Mouse (Mus musculus): ENCODE measurements around the gene Pxn. TPM values are rescaled to one million over a fixed set of nuclear protein-coding genes. Genes with fewer than 3 reads are reported as not detected.
A peak's percentile ranks its signal among the peaks of the same experiment; 100 is the strongest.
"Not testable (repeated sequence)": the region's sequence is repeated elsewhere in the genome, so short reads cannot be mapped to it uniquely, and the experiment has no call there.

Gene Pxn
- polyA plus RNA-seq, 1 experiment from 2014 or later, result 40.3 TPM

- H3K36me3 ChIP-seq, result peaks cover 25% of the 10 kb centered on the region; the same call in 1 of the 2 replicates
- peaks cover 57% of the 10 kb centered on the region for H3K4me1 ChIP-seq (replicated peaks)
- no peak overlapping the region for H3K27ac ChIP-seq
Observed at GRCm38 (mm10) chr5:115513246-115513645, 6.8 kb downstream of the Pxn start.

GRCm38 (mm10) chr5:115513721-115514120 lies 7.2 kb downstream of the Pxn start:
- peaks cover 52% of the 10 kb centered on the region for H3K4me1 ChIP-seq (replicated peaks)
- H3K9ac ChIP-seq (replicated peaks), result no peak overlapping the region
- H3K27ac ChIP-seq, result peak overlapping the region; percentile 97
- H3K36me3 ChIP-seq, result peaks cover 25% of the 10 kb centered on the region; the same call in 1 of the 2 replicates
- no peaks in the 10 kb centered on the region for H3K9me3 ChIP-seq
- H3K27me3 ChIP-seq, result no peaks in the 10 kb centered on the region
- H3K4me3 ChIP-seq (replicated peaks), result no peak overlapping the region
- no peak overlapping the region for H3K4me2 ChIP-seq
- WGBS, result 93% methylated on average over 16 of the region's 16 CpGs
- no peak for ATAC-seq (ENCODE audit: insufficient number of reproducible peaks, insufficient read depth, low FRiP score, low TSS enrichment, low read depth)

More at GRCm38 (mm10) chr5:115513246-115513645, 6.8 kb downstream of the Pxn start:
- no peaks in the 10 kb centered on the region for H3K27me3 ChIP-seq
- H3K9ac ChIP-seq (replicated peaks), result no peak overlapping the region
- H3K4me3 ChIP-seq (replicated peaks), result no peak overlapping the region
- WGBS, result 96% methylated on average over 14 of the region's 14 CpGs
- no peak overlapping the region for H3K4me2 ChIP-seq
- no peaks in the 10 kb centered on the region for H3K9me3 ChIP-seq
- ATAC-seq (ENCODE audit: insufficient number of reproducible peaks, insufficient read depth, low FRiP score, low TSS enrichment, low read depth), result no peak

- no peaks in the 10 kb centered on the region for H3K9me3 ChIP-seq
- H3K4me2 ChIP-seq, result peak overlapping the region; percentile 39
- H3K4me3 ChIP-seq (replicated peaks), result no peak overlapping the region
- H3K9ac ChIP-seq (replicated peaks), result peak overlapping the region; percentile 42; the same call in 1 of the 2 replicates
- H3K27ac ChIP-seq, result peak overlapping the region; percentile 97
- no peaks in the 10 kb centered on the region for H3K27me3 ChIP-seq
- peaks cover 46% of the 10 kb centered on the region for H3K4me1 ChIP-seq (replicated peaks)
- H3K36me3 ChIP-seq, result peaks cover 28% of the 10 kb centered on the region; the same call in 1 of the 2 replicates
- 0 out of 2 replicates have a peak, but pooled peaks have one; percentile 2 for ATAC-seq (ENCODE audit: insufficient number of reproducible peaks, insufficient read depth, low FRiP score, low TSS enrichment, low read depth)
- WGBS, result 64% methylated on average over 6 of the region's 6 CpGs
Observed at GRCm38 (mm10) chr5:115514346-115514745, 7.9 kb downstream of the Pxn start.

- WGBS, result 30% methylated on average over 20 of the region's 20 CpGs
- peak; percentile 82 for ATAC-seq (ENCODE audit: insufficient number of reproducible peaks, insufficient read depth, low FRiP score, low TSS enrichment, low read depth)
- H3K36me3 ChIP-seq, result peaks cover 30% of the 10 kb centered on the region; the same call in 1 of the 2 replicates
- H3K4me1 ChIP-seq (replicated peaks), result peaks cover 40% of the 10 kb centered on the region
- H3K27ac ChIP-seq, result peak overlapping the region; percentile 97
- no peaks in the 10 kb centered on the region for H3K27me3 ChIP-seq
- H3K4me2 ChIP-seq, result peak overlapping the region; percentile 39
- H3K9ac ChIP-seq (replicated peaks), result peak overlapping the region; percentile 42; the same call in 1 of the 2 replicates
- no peak overlapping the region; the same call in 1 of the 2 replicates for H3K4me3 ChIP-seq (replicated peaks)
- no peaks in the 10 kb centered on the region for H3K9me3 ChIP-seq
Observed at GRCm38 (mm10) chr5:115514896-115515587, 8.6 kb downstream of the Pxn start.

- 89% methylated on average over 32 of the region's 32 CpGs for WGBS
- H3K9me3 ChIP-seq, result no peaks in the 10 kb centered on the region
- H3K4me3 ChIP-seq (replicated peaks), result no peak overlapping the region
- H3K4me2 ChIP-seq, result no peak overlapping the region
- no peak overlapping the region for H3K9ac ChIP-seq (replicated peaks)
- ATAC-seq (ENCODE audit: insufficient number of reproducible peaks, insufficient read depth, low FRiP score, low TSS enrichment, low read depth), result no peak
- peak overlapping the region; percentile 97; the same call in 1 of the 2 replicates for H3K27ac ChIP-seq
- H3K4me1 ChIP-seq (replicated peaks), result peaks cover 44% of the 10 kb centered on the region
- H3K36me3 ChIP-seq, result peaks cover 34% of the 10 kb centered on the region; the same call in 1 of the 2 replicates
- no peaks in the 10 kb centered on the region for H3K27me3 ChIP-seq
Observed at GRCm38 (mm10) chr5:115516081-115516907, 9.8 kb downstream of the Pxn start.

GRCm38 (mm10) chr5:115516908-115517307 lies 10.4 kb downstream of the Pxn start:
- Histone ChIP-seq H3K4me1 (replicated peaks) (peaks cover 46% of the 10 kb centered on the region), H3K27ac (no peak overlapping the region), H3K36me3 (peaks cover 34% of the 10 kb centered on the region; the same call in 1 of the 2 replicates), H3K9me3 (no peaks in the 10 kb centered on the region), H3K4me2 (no peak overlapping the region), H3K9ac (replicated peaks) (no peak overlapping the region), H3K27me3 (no peaks in the 10 kb centered on the region), H3K4me3 (replicated peaks) (no peak overlapping the region)
- 93% methylated on average over 7 of the region's 7 CpGs for WGBS
- no peak for ATAC-seq (ENCODE audit: insufficient number of reproducible peaks, insufficient read depth, low FRiP score, low TSS enrichment, low read depth)

- Histone ChIP-seq H3K36me3 (peaks cover 34% of the 10 kb centered on the region; the same call in 1 of the 2 replicates), H3K4me2 (no peak overlapping the region), H3K9ac (replicated peaks) (no peak overlapping the region), H3K27me3 (no peaks in the 10 kb centered on the region), H3K4me3 (replicated peaks) (no peak overlapping the region), H3K4me1 (replicated peaks) (peaks cover 50% of the 10 kb centered on the region), H3K9me3 (no peaks in the 10 kb centered on the region), H3K27ac (no peak overlapping the region)
- ATAC-seq (ENCODE audit: insufficient number of reproducible peaks, insufficient read depth, low FRiP score, low TSS enrichment, low read depth), result no peak
- 90% methylated on average over 9 of the region's 9 CpGs for WGBS
Observed at GRCm38 (mm10) chr5:115517501-115517900, 11.0 kb downstream of the Pxn start.

GRCm38 (mm10) chr5:115518214-115518613 lies 11.7 kb downstream of the Pxn start:
- not testable (repeated sequence) for H3K27me3 ChIP-seq; H3K9me3 ChIP-seq; H3K27ac ChIP-seq; H3K4me3 ChIP-seq (replicated peaks); ATAC-seq (ENCODE audit: insufficient number of reproducible peaks, insufficient read depth, low FRiP score, low TSS enrichment, low read depth); H3K4me2 ChIP-seq; H3K9ac ChIP-seq (replicated peaks)
- 94% methylated on average over 8 of the region's 8 CpGs for WGBS
- Histone ChIP-seq H3K4me1 (replicated peaks) (peaks cover 57% of the 10 kb centered on the region), H3K36me3 (peaks cover 30% of the 10 kb centered on the region; the same call in 1 of the 2 replicates)

- Histone ChIP-seq H3K9me3 (no peaks in the 10 kb centered on the region), H3K27me3 (no peaks in the 10 kb centered on the region), H3K36me3 (peaks cover 24% of the 10 kb centered on the region; the same call in 1 of the 2 replicates), H3K9ac (replicated peaks) (no peak overlapping the region), H3K4me3 (replicated peaks) (no peak overlapping the region), H3K4me1 (replicated peaks) (peaks cover 59% of the 10 kb centered on the region), H3K4me2 (no peak overlapping the region), H3K27ac (peak overlapping the region; percentile 87)
- 65% methylated on average over 21 of the region's 21 CpGs for WGBS
- no peak for ATAC-seq (ENCODE audit: insufficient number of reproducible peaks, insufficient read depth, low FRiP score, low TSS enrichment, low read depth)
Observed at GRCm38 (mm10) chr5:115520325-115520869, 13.9 kb downstream of the Pxn start.

- Histone ChIP-seq H3K4me2 (peak overlapping the region; percentile 16), H3K4me3 (replicated peaks) (no peak overlapping the region), H3K9me3 (no peaks in the 10 kb centered on the region), H3K27ac (peak overlapping the region; percentile 87), H3K27me3 (no peaks in the 10 kb centered on the region), H3K4me1 (replicated peaks) (peaks cover 63% of the 10 kb centered on the region), H3K36me3 (peaks cover 18% of the 10 kb centered on the region; the same call in 1 of the 2 replicates), H3K9ac (replicated peaks) (no peak overlapping the region)
- no peak for ATAC-seq (ENCODE audit: insufficient number of reproducible peaks, insufficient read depth, low FRiP score, low TSS enrichment, low read depth)
- WGBS, result 47% methylated on average over 20 of the region's 21 CpGs
Observed at GRCm38 (mm10) chr5:115521553-115522461, 15.3 kb downstream of the Pxn start.
